Mouse (Mus musculus) Patski (cell line): ENCODE results near the gene Tnfrsf14. TPM values are rescaled to one million over a fixed set of nuclear protein-coding genes. Genes with fewer than 3 reads are reported as not detected.

ENCODE experiments used
- ATAC-seq: fragments of 100-300 bp; one replicate; pipeline ENCODE4 v1.8.0; 2021
- CTCF ChIA-PET: fragments of 350-600 bp; sonication (Branson Sonifier 250); formaldehyde crosslinking; loops from one replicate; lab custom pipeline; 2022; ENCODE audit warnings: inconsistent platforms; lab: Charles Lee
- POLR2A ChIA-PET: fragments of 350-600 bp; sonication (Branson Sonifier 250); formaldehyde crosslinking; loops from one replicate; lab custom pipeline; 2022; ENCODE audit warnings: antibody characterized with exemption, inconsistent platforms; lab: Charles Lee
- DNase-seq: peaks from one replicate; pipeline ENCODE4 v3.0.0-alpha.2; 2011; ENCODE audit warnings: low read depth, low spot score
- H3K27me3 ChIP-seq: fragments of 371-371 bp; one replicate; pipeline ENCODE4 v1.5.1; 2021
- CTCF ChIP-seq: fragments of 100-300 bp; IDR thresholded peaks from one replicate; pipeline ENCODE4 v1.5.1; 2021
- in situ Hi-C: fragments of 300-500 bp; cut with MboI; formaldehyde crosslinking; loops from 3 replicates; pipeline ENCODE4 v1.11.1; 2018; ENCODE audit warnings: low pct_unique_long_range_greater_than_20kb, mixed read lengths
- polyA plus RNA-seq: library from polyadenylated mRNA; unstranded; gene quantifications from one replicate; pipeline ENCODE4 v1.2.3, GENCODE M21; 2021

The Tnfrsf14 gene
- polyA plus RNA-seq, 1 experiment from 2014 or later, result 0.13 TPM

GRCm38 (mm10) chr4:154961911-154962310 lies 33.5 kb upstream of the Tnfrsf14 start:
- no peak for TF ChIP-seq CTCF
- DNase-seq (no peak), ATAC-seq (no peak)
- H3K27me3 ChIP-seq, result peaks cover 41% of the 10 kb centered on the region
- CTCF ChIA-PET, result no interaction called here
- in situ Hi-C loops, result no loop called here
- POLR2A ChIA-PET, result interaction anchor here (1.3 kb wide), 1 partner anchor 105 kb away, joined by 3 read pairs; the partner anchor contains the start of gene Pex10

DNA sequence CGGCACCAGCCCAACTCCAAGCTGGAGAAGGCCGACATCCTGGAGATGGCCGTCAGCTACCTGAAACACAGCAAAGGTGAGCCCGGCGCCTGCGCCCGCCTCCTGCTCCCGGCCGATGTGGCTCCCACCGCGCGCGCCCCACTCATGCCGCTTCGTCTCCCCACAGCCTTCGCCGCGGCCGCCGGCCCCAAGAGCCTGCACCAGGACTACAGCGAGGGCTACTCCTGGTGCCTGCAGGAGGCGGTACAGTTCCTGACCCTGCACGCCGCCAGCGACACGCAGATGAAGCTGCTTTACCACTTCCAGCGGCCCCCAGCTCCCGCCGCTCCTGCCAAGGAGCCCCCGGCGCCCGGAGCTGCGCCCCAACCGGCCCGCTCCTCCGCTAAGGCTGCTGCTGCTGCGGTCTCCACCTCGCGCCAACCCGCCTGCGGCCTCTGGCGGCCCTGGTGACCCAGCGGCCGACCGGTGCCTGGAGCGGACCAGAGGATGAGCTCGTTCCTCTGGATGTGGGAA lies 32.9 kb upstream of the Tnfrsf14 start:
- ChIA-PET POLR2A (interaction anchor here (1.3 kb wide), 1 partner anchor 105 kb away, joined by 3 read pairs; the partner anchor contains the start of gene Pex10), CTCF (no interaction called here)
- in situ Hi-C loops, result no loop called here
- TF ChIP-seq CTCF, result no peak
- DNase-seq (no peak), ATAC-seq (no peak)
- H3K27me3 ChIP-seq, result peaks cover 41% of the 10 kb centered on the region

- no peak for TF ChIP-seq CTCF
- in situ Hi-C loops, result no loop called here
- ATAC-seq (no peak), DNase-seq (no peak)
- peaks cover 41% of the 10 kb centered on the region for H3K27me3 ChIP-seq
- ChIA-PET POLR2A (interaction anchor here (1.3 kb wide), 1 partner anchor 106 kb away, joined by 3 read pairs; the partner anchor contains the start of gene Pex10), CTCF (no interaction called here)
These were observed 32.4 kb upstream of the Tnfrsf14 start, which contains the start of gene Hes5 for GRCm38 (mm10) chr4:154960690-154961225. Gene Hes5, plus strand, starts transcription at chr4:154960923.

- in situ Hi-C loops, result no loop called here
- ChIA-PET POLR2A (no interaction called here), CTCF (no interaction called here)
- peaks cover 41% of the 10 kb centered on the region for H3K27me3 ChIP-seq
- ATAC-seq, result no peak
- TF ChIP-seq CTCF, result no peak
- DNase-seq, result no peak
These were observed 31.8 kb upstream of the Tnfrsf14 start for GRCm38 (mm10) chr4:154960021-154960689.

DNA sequence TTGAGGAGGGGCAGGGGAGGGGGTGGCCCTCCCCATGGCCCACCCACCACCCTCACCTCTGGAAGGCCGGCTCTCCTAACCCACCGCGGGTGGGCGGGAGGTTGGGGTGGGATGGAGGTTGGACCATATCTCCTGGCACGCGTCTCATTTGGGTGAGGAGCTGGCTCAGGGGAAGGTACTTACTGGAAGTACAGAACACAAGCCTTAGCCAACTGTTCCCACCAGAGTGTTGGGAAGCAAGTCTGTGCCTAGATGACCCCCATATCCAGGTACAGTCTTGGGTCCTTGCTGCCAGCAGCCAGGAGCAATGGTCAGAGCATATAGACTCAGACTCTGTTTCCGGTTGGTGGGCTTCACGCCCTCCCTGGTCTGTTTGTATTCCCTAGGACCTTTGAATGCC lies 30.3 kb upstream of the Tnfrsf14 start:
- no peak for TF ChIP-seq CTCF
- ChIA-PET CTCF (no interaction called here), POLR2A (no interaction called here)
- in situ Hi-C loops, result no loop called here
- ATAC-seq (no peak), DNase-seq (no peak)
- peaks cover 41% of the 10 kb centered on the region for H3K27me3 ChIP-seq

GRCm38 (mm10) chr4:154958171-154958570 lies 29.8 kb upstream of the Tnfrsf14 start:
- TF ChIP-seq CTCF, result no peak
- ATAC-seq (no peak), DNase-seq (no peak)
- CTCF ChIA-PET, result no interaction called here
- POLR2A ChIA-PET, result no interaction called here
- peaks cover 41% of the 10 kb centered on the region for H3K27me3 ChIP-seq
- in situ Hi-C loops, result no loop called here

DNA sequence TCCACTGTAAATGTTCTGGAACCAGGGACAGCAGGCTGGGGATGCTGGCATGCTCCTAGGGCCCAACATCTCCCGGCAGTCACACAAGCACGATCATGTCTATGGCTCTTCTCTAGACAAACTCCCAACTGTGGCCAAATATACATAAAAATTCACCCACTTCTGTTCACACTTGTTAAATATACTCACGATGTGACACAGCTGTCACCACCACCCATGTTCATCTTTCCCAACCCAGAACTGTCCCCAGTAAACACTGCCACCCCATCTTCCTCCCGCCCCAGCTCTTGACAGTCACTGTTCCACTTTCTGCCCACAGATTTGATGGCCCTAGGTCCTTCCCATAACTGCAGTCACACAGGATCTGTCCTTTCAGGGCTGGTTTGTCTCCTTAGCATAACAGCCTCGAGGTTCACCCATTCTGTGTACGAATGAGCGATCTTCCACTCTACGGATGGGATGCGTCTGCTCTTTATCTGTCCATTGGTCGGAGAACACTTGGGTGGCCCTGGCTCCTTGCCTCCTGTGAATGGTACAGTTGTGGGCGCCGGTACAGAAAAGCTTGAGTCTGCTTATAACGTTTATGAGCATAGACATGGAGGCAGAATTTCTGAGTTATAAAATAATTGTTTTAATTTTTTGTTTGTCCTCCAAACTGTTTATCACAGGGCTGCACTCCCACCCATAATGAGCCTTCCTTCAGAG lies 29.1 kb upstream of the Tnfrsf14 start:
- TF ChIP-seq CTCF, result no peak
- ChIA-PET POLR2A (no interaction called here), CTCF (no interaction called here)
- no peak for DNase-seq
- no peak for ATAC-seq
- in situ Hi-C loops, result no loop called here
- H3K27me3 ChIP-seq, result peaks cover 46% of the 10 kb centered on the region

DNA sequence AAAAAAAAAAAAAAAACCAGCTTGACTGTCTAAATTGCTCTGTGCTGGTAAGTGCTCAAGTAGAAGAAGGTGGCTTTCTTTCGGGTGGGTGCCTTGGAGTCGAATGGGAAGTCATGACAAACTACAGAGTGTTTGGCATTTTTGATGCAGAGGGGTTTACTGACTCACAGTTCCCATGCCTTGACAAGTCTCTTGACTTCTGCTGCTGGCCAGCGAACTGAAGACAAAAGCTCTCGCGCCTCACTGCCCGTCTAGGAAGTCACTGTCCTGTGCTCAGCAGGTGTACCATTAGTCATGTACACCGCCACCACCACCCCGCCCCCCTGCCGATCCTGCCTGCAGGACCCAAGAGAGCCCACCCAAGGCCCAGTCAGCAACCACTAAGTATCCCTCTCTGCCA lies 28.2 kb upstream of the Tnfrsf14 start:
- ChIA-PET CTCF (no interaction called here), POLR2A (no interaction called here)
- TF ChIP-seq CTCF, result no peak
- ATAC-seq (no peak), DNase-seq (no peak)
- in situ Hi-C loops, result no loop called here
- H3K27me3 ChIP-seq, result peaks cover 37% of the 10 kb centered on the region

DNA sequence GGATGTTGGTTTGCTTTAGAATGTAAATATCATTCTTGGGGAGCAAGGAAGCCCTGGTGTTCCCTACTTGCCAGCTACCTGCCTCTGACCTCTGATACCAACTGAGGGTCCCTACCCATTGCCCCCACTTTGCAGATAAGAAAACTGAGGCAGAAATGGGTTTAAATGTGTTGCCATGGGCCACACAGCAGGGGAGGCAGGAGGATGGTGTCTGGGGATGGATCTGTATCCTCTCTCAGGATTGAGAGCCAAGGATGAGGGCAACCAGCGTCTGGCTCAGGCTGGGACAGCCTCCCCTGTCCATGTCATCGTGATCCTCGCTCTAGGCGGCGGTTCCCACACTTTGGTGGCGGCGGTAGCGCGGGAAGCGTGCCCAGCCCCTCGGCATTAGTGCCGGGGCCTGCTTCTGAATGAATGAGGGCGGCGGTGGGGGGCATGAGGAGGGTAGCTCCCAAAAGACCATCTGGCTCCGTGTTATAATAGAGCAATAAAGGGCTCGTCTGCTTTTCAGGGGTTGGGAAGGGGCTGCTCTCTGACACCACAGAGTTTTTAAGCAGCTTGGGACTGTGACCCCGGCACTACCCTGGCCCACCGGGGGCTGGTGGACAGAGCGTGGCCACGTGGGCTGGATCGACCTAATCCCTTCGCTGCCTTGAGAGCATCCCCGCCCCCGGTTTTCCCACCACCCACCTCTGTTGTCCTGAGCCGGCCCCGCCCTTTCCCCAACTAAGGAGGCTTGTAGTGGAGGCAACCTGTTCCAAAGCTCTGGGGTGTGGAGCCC lies 24.3 kb upstream of the Tnfrsf14 start:
- no peak for TF ChIP-seq CTCF
- ChIA-PET POLR2A (no interaction called here), CTCF (interaction anchor here (0.9 kb wide), 1 partner anchor 12 kb away, joined by 3 read pairs; no protein-coding TSS in a partner anchor)
- H3K27me3 ChIP-seq, result peaks cover 28% of the 10 kb centered on the region
- ATAC-seq, result no peak
- in situ Hi-C loops, result no loop called here
- DNase-seq, result no peak

DNA sequence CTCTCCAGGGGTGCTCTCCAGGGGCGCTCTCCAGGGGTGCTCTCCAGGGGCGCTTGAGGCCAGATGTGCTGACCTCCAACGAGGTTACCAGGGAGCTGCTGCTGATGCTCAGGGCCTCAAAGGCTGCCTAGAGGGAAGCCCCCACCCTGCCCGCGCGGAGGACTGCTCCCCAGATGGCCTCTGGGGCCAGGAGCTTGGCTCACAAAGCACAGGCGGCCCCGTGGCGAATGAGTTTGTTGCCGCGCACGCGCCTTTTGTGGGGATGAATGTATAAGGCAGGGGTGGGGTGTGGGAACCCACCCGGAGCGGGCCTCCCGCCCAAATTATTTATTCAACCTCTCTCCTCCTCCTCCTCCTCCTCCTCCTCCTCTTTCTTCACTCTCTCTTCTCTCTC lies 21.2 kb upstream of the Tnfrsf14 start:
- POLR2A ChIA-PET, result no interaction called here

More for the DNA sequence above, 21.2 kb upstream of the Tnfrsf14 start:
- no peak for TF ChIP-seq CTCF
- in situ Hi-C loops, result no loop called here
- CTCF ChIA-PET, result interaction anchor here (1.2 kb wide), 1 partner anchor 72 kb away, joined by 5 read pairs; no protein-coding TSS in a partner anchor
- ATAC-seq (no peak), DNase-seq (no peak)
- peaks cover 27% of the 10 kb centered on the region for H3K27me3 ChIP-seq
